Mouse (Mus musculus) thymus, adult 18-20 months (tissue): ENCODE results near the gene Arf1.
A peak's percentile ranks its signal among the peaks of the same experiment; 100 is the strongest.

Experiments
- DNase-seq, 2 experiments: peaks; one replicate each; pipeline ENCODE4 v3.0.0; 2022; ENCODE audit warnings: mixed read lengths in 2 of 2

Arf1 gene

GRCm38 (mm10) chr11:59187706-59188105 is 40.4 kb downstream of the Arf1 start:
- no peak for DNase-seq

- no peak for DNase-seq
Observed at GRCm38 (mm10) chr11:59185490-59185889, 42.6 kb downstream of the Arf1 start.

- DNase-seq = no peak
Observed at GRCm38 (mm10) chr11:59183821-59184220, 44.2 kb downstream of the Arf1 start.

- DNase-seq = no peak
Observed at GRCm38 (mm10) chr11:59182864-59183331, 45.2 kb downstream of the Arf1 start, which contains the start of gene Gjc2. TSS of gene Gjc2 (minus strand) at chr11:59183213.

- no peak for DNase-seq
Observed at GRCm38 (mm10) chr11:59176921-59177320, 51.1 kb downstream of the Arf1 start.

GRCm38 (mm10) chr11:59176475-59176874 is 51.6 kb downstream of the Arf1 start:
- no peak for DNase-seq

GRCm38 (mm10) chr11:59174189-59174838 is 53.8 kb downstream of the Arf1 start:
- DNase-seq = no peak

- DNase-seq = no peak
Observed at GRCm38 (mm10) chr11:59170549-59170948, 57.5 kb downstream of the Arf1 start.

GRCm38 (mm10) chr11:59169807-59170206 is 58.3 kb downstream of the Arf1 start:
- DNase-seq = no peak

GRCm38 (mm10) chr11:59165616-59166241 is 62.3 kb downstream of the Arf1 start:
- no peak for DNase-seq

GRCm38 (mm10) chr11:59164384-59164783 is 63.7 kb downstream of the Arf1 start:
- DNase-seq = no peak

- DNase-seq = peak; percentile 98 to 99
Observed at GRCm38 (mm10) chr11:59163255-59164236, 64.5 kb downstream of the Arf1 start, which contains the start of gene Iba57. TSS of gene Iba57 (minus strand) at chr11:59163739.

- no peak for DNase-seq
Observed at GRCm38 (mm10) chr11:59162443-59163254, 65.4 kb downstream of the Arf1 start.
